Comparison of ENCODE assay signal across 23 mouse cellular contexts in genomic region chr11:32782724-32783123, GRCm38 (mm10). TPM values are rescaled to one million over a fixed set of nuclear protein-coding genes. Genes with fewer than 3 reads are reported as not detected.
DNase-seq lines count a peak whose midpoint lies in the region; ATAC-seq and TF ChIP-seq lines count a peak whose summit lies in the region.
"Had no signal": no experiment of that assay in that cellular context is flagged by ENCODE, and none has a peak within 500 bp of the region (broad histone marks: within the 10 kb centered on the region; RNA-seq: fewer than 3 reads in every experiment).

No protein-coding gene starts in this region.

- H3K4me3 ChIP-seq in lung, adult 2 months (replicated peaks; ENCODE audit: extremely low read depth, low read depth, low read length) = no peak overlapping the region
- H3K4me3 ChIP-seq: embryonic facial prominence, embryonic 15.5 days; forebrain, embryonic 10.5 days; heart, embryonic 13.5 days; limb, embryonic 12.5 days had no signal

- no peak for ATAC-seq in megakaryocyte, adult 5-6 weeks (ENCODE audit: poor library complexity, severe bottlenecking)
- ATAC-seq: midbrain, embryonic 16.5 days had no signal

- 28% methylated on average over 3 of the region's 3 CpGs for WGBS in lung, adult 2 months

- TF ChIP-seq POLR2A in lung, adult 2 months (IDR thresholded peaks at IDR 0.05; ENCODE audit: borderline replicate concordance, extremely low read depth, low read depth, low read length) = no peak

- H3K4me1 ChIP-seq in lung, adult 2 months (ENCODE audit: control insufficient read depth, insufficient read depth, low read length) = no peaks in the 10 kb centered on the region
- H3K4me1 ChIP-seq: embryonic facial prominence, embryonic 15.5 days had no signal

- no peak for TF ChIP-seq CTCF in lung, adult 2 months (IDR thresholded peaks at IDR 0.05; ENCODE audit: insufficient read depth, low read length)

- peak; percentile 17 to 22 for DNase-seq in heart, postnatal 10 days
- DNase-seq in heart, postnatal 36 days = no peak
- DNase-seq in lung, adult 18-20 months = peak; percentile 8
- DNase-seq in lung, adult 2 months = no peak
- peak; percentile 43 for DNase-seq in NIH3T3 (ENCODE audit: low read depth)
- DNase-seq in gastrocnemius, postnatal 25 days = peak; percentile 52
- DNase-seq: cerebellum, adult 11 months; cerebellum, postnatal 14 days; embryo, embryonic 11 days had no signal

- intact Hi-C loops in heart, postnatal 10 days (cut with DNase I) = no loop called here
- intact Hi-C loops in heart, postnatal 36 days (cut with DNase I) = no loop called here

RNA-seq across cellular contexts. Expression of gene Smim23, which starts 41.7 kb away (rescaled TPM):
- not detected for total RNA-seq in heart, postnatal 10 days (2021)
- total RNA-seq in heart, postnatal 36 days (2021) = not detected
- not detected in 2 replicates for polyA plus RNA-seq in lung, adult 2 months (2012; rRNA removed)
- total RNA-seq in gastrocnemius, postnatal 25 days (2021) = not detected
- not detected in 2 replicates for total RNA-seq in megakaryocyte, adult 5-6 weeks (2015)
- total RNA-seq in megakaryocyte, adult 5-6 weeks (2017) = not detected in 2 replicates
- total RNA-seq: ES-E14; layer of hippocampus, postnatal 10 days; megakaryocyte progenitor cell, adult 5-6 weeks had no signal
- polyA plus RNA-seq: brain, embryonic 14.5 days; embryonic facial prominence, embryonic 15.5 days; forebrain, embryonic 10.5 days; heart, embryonic 13.5 days; hindbrain, embryonic 14.5 days; limb, embryonic 12.5 days; liver, embryonic 14.5 days; midbrain, embryonic 16.5 days; stomach, embryonic 14.5 days; thymus, postnatal 0 days had no signal

Comparison
In these comparisons a context has a peak if more than half of its experiments do, and no peak if none do; other contexts are left out.
1. DNase-seq: peak in heart, postnatal 10 days (2 of 2), lung, adult 18-20 months (2 of 2), NIH3T3 (single experiment) and gastrocnemius, postnatal 25 days (single experiment); none in heart, postnatal 36 days (0 of 2) and lung, adult 2 months (single experiment).